Mouse (Mus musculus) heart, embryonic 13.5 days (tissue): ENCODE results near the gene Lcmt2. TPM values are rescaled to one million over a fixed set of nuclear protein-coding genes. Genes with fewer than 3 reads are reported as not detected.
"Not testable (repeated sequence)": the region's sequence is repeated elsewhere in the genome, so short reads cannot be mapped to it uniquely, and the experiment has no call there.

Experiments
- ATAC-seq: fragments of 200-750 bp; cut with Nextera tagmentation; 2 replicates; pipeline ENCODE4 v1.8.0; 2017; ENCODE audit warnings: moderate TSS enrichment; ENCODE audit not compliant: insufficient number of reproducible peaks, low FRiP score, low TSS enrichment; ENCODE audit errors: extremely low read depth
- H3K27ac ChIP-seq: fragments of 300-500 bp; sonication (generic); replicated peaks from 2 replicates; pipeline ENCODE4 v1.5.1; 2015; ENCODE audit warnings: moderate library complexity, mild to moderate bottlenecking, inconsistent platforms
- H3K27me3 ChIP-seq: fragments of 300-500 bp; sonication (generic); replicated peaks from 2 replicates; pipeline ENCODE4 v1.6.1; 2015; ENCODE audit warnings: mild to moderate bottlenecking, inconsistent platforms
- H3K36me3 ChIP-seq: fragments of 300-500 bp; sonication (generic); 2 replicates; pipeline ENCODE4 v1.6.1; 2015; ENCODE audit warnings: mild to moderate bottlenecking, inconsistent platforms
- H3K4me1 ChIP-seq: fragments of 300-500 bp; sonication (generic); 2 replicates; pipeline ENCODE4 v1.6.1; 2015; ENCODE audit warnings: inconsistent platforms
- H3K4me2 ChIP-seq: fragments of 300-500 bp; sonication (generic); 2 replicates; pipeline ENCODE4 v1.6.1; 2015; ENCODE audit warnings: inconsistent platforms, mild to moderate bottlenecking, moderate library complexity
- H3K4me3 ChIP-seq: fragments of 300-500 bp; sonication (generic); 2 replicates; pipeline ENCODE4 v1.5.1; 2015; ENCODE audit warnings: moderate library complexity, mild to moderate bottlenecking, inconsistent platforms
- H3K9ac ChIP-seq: fragments of 300-500 bp; sonication (generic); 2 replicates; pipeline ENCODE4 v1.6.1; 2015; ENCODE audit warnings: inconsistent platforms, mild to moderate bottlenecking, moderate library complexity
- H3K9me3 ChIP-seq: fragments of 300-500 bp; sonication (generic); 2 replicates; pipeline ENCODE4 v1.6.1; 2016; ENCODE audit warnings: inconsistent platforms
- WGBS: fragments of 180-500 bp; shearing (Covaris S2); methylation state at CpG from one replicate; pipeline ENCODE4 v1.1.7; 2015; ENCODE audit warnings: mixed read lengths; 5-methylcytosine and 5-hydroxymethylcytosine counted together
- polyA plus RNA-seq: library from polyadenylated mRNA; unstranded; fragments of >200 nt; fragmentation: Nextera tagmentation; extraction: Ambion mirVana; gene quantifications from 2 replicates; pipeline ENCODE4 v1.2.1, GENCODE M21; 2015

Gene Lcmt2
- polyA plus RNA-seq, 1 experiment from 2014 or later, result 14.3 TPM

GRCm38 (mm10) chr2:121149679-121150078, 9.2 kb upstream of the Lcmt2 start:
- H3K4me2 ChIP-seq, result no peak overlapping the region
- no peak for ATAC-seq
- H3K27ac ChIP-seq, result no peak overlapping the region
- H3K4me3 ChIP-seq, result no peak overlapping the region
- no peaks in the 10 kb centered on the region for H3K4me1 ChIP-seq
- peaks cover 64% of the 10 kb centered on the region for H3K36me3 ChIP-seq
- H3K27me3 ChIP-seq, result no peaks in the 10 kb centered on the region
- WGBS, result 78% methylated on average over 5 of the region's 5 CpGs
- H3K9me3 ChIP-seq, result no peaks in the 10 kb centered on the region
- H3K9ac ChIP-seq, result no peak overlapping the region

DNA sequence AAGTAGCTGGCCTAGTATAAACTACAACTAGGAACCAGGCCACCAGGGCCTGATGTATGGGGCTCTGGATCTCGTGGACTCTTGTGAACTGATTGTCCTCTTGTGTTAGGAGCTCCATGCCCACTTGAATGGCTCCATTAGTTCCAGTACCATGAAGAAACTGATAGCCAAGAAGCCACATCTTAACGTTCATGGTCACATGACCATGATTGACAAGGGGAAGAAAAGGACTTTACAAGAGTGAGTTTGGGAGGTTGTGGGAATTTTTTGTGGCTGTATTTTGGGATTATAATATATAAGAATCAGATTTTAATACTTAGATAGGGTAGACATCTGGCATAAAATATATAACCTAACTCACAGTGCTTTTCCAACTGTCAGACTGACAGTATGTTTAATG, 2.0 kb upstream of the Lcmt2 start:
- Histone ChIP-seq H3K36me3 (peaks cover 51% of the 10 kb centered on the region), H3K4me3 (no peak overlapping the region), H3K9me3 (no peaks in the 10 kb centered on the region), H3K4me1 (peaks cover 33% of the 10 kb centered on the region), H3K27ac (no peak overlapping the region), H3K27me3 (no peaks in the 10 kb centered on the region), H3K9ac (no peak overlapping the region), H3K4me2 (no peak overlapping the region)
- no peak for ATAC-seq
- WGBS, result 65% methylated on average over 2 of the region's 2 CpGs

- no peak for ATAC-seq
- peak overlapping the region; percentile 87 for H3K9ac ChIP-seq
- peak overlapping the region; percentile 98 for H3K27ac ChIP-seq
- H3K36me3 ChIP-seq, result peaks cover 46% of the 10 kb centered on the region
- H3K4me1 ChIP-seq, result peaks cover 33% of the 10 kb centered on the region
- 69% methylated on average over 16 of the region's 16 CpGs for WGBS
- H3K27me3 ChIP-seq, result no peaks in the 10 kb centered on the region
- peak overlapping the region; percentile 63 for H3K4me3 ChIP-seq
- no peaks in the 10 kb centered on the region for H3K9me3 ChIP-seq
- H3K4me2 ChIP-seq, result peak overlapping the region; percentile 85
Observed at GRCm38 (mm10) chr2:121141216-121142035, 973 bp upstream of the Lcmt2 start.

DNA sequence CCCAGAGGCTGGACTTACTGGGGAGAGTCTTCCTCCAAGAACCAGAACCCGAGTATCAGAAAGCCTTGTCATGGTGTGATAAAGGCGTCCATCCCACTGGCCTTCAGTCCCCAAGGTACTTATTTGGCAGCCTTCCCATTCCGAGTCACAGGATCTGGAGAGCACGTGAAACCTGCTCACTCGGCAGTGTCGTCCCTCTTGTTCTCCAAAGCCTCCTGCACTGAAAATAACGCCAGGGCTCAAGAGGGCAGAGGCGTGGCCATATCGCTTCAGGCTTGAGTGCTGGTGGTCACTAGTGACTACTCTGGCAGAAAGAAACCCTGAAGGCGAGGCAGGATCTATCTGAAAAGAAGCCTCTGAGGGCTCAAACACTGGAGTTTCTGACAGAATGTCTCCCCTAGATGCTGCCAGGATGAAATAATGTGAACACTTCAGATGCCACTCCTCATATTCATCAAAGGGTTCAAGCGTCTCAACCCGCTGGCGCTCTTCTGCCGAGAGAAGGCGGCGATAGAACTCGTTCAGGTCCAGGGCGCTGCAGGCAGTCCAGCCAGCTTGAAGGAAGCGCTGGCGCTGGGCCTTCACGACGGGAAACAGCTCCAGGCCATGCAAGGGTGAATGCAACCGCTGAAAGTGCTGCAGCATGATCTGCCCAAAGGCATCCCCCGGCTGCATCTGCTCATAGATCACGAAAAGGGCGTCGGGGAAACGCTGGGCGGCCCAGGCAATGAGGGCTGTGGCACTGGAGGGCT, 1.0 kb downstream of the Lcmt2 start:
- Histone ChIP-seq H3K27me3 (no peaks in the 10 kb centered on the region), H3K4me3 (peak overlapping the region; percentile 63), H3K27ac (peak overlapping the region; percentile 98), H3K36me3 (peaks cover 33% of the 10 kb centered on the region), H3K9ac (peak overlapping the region; percentile 87), H3K9me3 (no peaks in the 10 kb centered on the region), H3K4me2 (peak overlapping the region; percentile 85), H3K4me1 (peaks cover 33% of the 10 kb centered on the region)
- no peak for ATAC-seq
- WGBS, result 32% methylated on average over 29 of the region's 29 CpGs

DNA sequence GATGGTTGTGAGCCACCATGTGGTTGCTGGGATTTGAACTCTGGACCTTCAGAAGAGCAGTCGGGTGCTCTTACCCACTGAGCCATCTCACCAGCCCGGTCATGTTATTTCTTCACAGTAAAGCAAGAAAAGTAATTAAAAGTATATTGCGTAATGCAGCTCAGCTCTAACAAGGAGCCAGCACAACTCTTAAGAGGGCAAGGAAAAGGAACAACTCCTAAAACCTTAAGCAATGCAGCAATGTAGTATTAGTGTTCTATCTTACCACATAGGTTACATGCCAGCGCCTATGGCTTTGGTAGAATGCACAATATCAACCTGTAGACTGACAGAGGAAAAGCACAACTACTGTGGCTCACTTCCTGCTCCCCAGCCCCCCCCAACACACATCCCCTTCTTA, 3.1 kb downstream of the Lcmt2 start:
- ATAC-seq, result no peak
- peaks cover 33% of the 10 kb centered on the region for H3K4me1 ChIP-seq
- H3K9ac ChIP-seq, result no peak overlapping the region
- no peak overlapping the region for H3K27ac ChIP-seq
- 0 out of 2 replicates have a peak overlapping the region, but pooled peaks have one; percentile 85 for H3K4me2 ChIP-seq
- H3K9me3 ChIP-seq, result no peaks in the 10 kb centered on the region
- no peak overlapping the region for H3K4me3 ChIP-seq
- H3K36me3 ChIP-seq, result peaks cover 24% of the 10 kb centered on the region
- H3K27me3 ChIP-seq, result no peaks in the 10 kb centered on the region
- WGBS, result 95% methylated on average over 4 of the region's 4 CpGs

DNA sequence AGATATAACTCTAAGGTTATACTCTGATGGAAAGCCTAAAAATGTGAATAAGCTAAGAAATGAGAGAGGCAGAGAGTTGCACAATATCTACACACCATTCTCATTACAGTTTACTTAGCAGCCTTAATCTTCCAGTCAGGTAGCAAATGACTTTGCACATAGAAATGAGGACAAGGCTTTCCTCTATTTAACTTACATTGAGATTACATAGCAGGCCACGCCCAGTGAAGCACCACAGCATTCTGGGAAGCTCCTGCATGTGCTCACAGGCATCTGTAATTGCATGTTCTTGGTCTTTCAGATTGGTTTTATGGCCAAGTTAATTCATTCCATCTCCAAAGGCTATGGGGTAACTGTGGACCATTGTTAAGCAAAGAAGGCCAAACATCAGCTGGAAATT, 7.6 kb downstream of the Lcmt2 start:
- Histone ChIP-seq H3K4me2 (no peak overlapping the region), H3K27me3 (no peaks in the 10 kb centered on the region), H3K9me3 (no peaks in the 10 kb centered on the region), H3K4me3 (no peak overlapping the region), H3K9ac (no peak overlapping the region), H3K36me3 (peaks cover 8% of the 10 kb centered on the region), H3K27ac (no peak overlapping the region), H3K4me1 (0 out of 2 replicates have a peak, but pooled peaks cover 3% of the 10 kb centered on the region)
- ATAC-seq, result no peak
- 74% methylated on average over 1 of the region's 1 CpGs for WGBS

- H3K4me1 ChIP-seq, result no peaks in the 10 kb centered on the region
- no peak overlapping the region for H3K9ac ChIP-seq
- H3K27ac ChIP-seq, result no peak overlapping the region
- no peaks in the 10 kb centered on the region for H3K36me3 ChIP-seq
- no peaks in the 10 kb centered on the region for H3K27me3 ChIP-seq
- WGBS, result 64% methylated on average over 9 of the region's 9 CpGs
- H3K4me3 ChIP-seq, result no peak overlapping the region
- H3K4me2 ChIP-seq, result no peak overlapping the region
- H3K9me3 ChIP-seq, result no peaks in the 10 kb centered on the region
- ATAC-seq, result no peak
Observed at GRCm38 (mm10) chr2:121128865-121129620, 11.4 kb downstream of the Lcmt2 start.

- H3K27me3 ChIP-seq, result no peaks in the 10 kb centered on the region
- 78% methylated on average over 1 of the region's 1 CpGs for WGBS
- ATAC-seq, result no peak
Observed at GRCm38 (mm10) chr2:121127536-121127935, 12.9 kb downstream of the Lcmt2 start.

GRCm38 (mm10) chr2:121126302-121126701, 14.2 kb downstream of the Lcmt2 start:
- ATAC-seq, H3K4me1 ChIP-seq, H3K27me3 ChIP-seq, H3K27ac ChIP-seq, H3K9me3 ChIP-seq, H3K9ac ChIP-seq, H3K36me3 ChIP-seq, H3K4me3 ChIP-seq, H3K4me2 ChIP-seq: not testable (repeated sequence)
- WGBS, result 81% methylated on average over 5 of the region's 5 CpGs

More at GRCm38 (mm10) chr2:121127536-121127935, 12.9 kb downstream of the Lcmt2 start:
- no peak overlapping the region for H3K9ac ChIP-seq
- no peak overlapping the region for H3K4me3 ChIP-seq
- H3K27ac ChIP-seq, result no peak overlapping the region
- no peaks in the 10 kb centered on the region for H3K9me3 ChIP-seq
- H3K4me2 ChIP-seq, result no peak overlapping the region
- H3K36me3 ChIP-seq, result no peaks in the 10 kb centered on the region
- H3K4me1 ChIP-seq, result no peaks in the 10 kb centered on the region

GRCm38 (mm10) chr2:121119260-121119659, 21.2 kb downstream of the Lcmt2 start:
- 74% methylated on average over 3 of the region's 3 CpGs for WGBS
- Histone ChIP-seq H3K4me2 (no peak overlapping the region), H3K9ac (no peak overlapping the region), H3K4me1 (no peaks in the 10 kb centered on the region), H3K9me3 (no peaks in the 10 kb centered on the region), H3K36me3 (no peaks in the 10 kb centered on the region), H3K4me3 (no peak overlapping the region), H3K27ac (no peak overlapping the region), H3K27me3 (peaks cover 15% of the 10 kb centered on the region)
- no peak for ATAC-seq

GRCm38 (mm10) chr2:121115418-121115817, 25.0 kb downstream of the Lcmt2 start:
- no peak overlapping the region for H3K4me2 ChIP-seq
- ATAC-seq, result no peak
- WGBS, result 79% methylated on average over 2 of the region's 2 CpGs

More at GRCm38 (mm10) chr2:121115418-121115817, 25.0 kb downstream of the Lcmt2 start:
- no peak overlapping the region for H3K4me3 ChIP-seq
- no peak overlapping the region for H3K9ac ChIP-seq
- H3K36me3 ChIP-seq, result no peaks in the 10 kb centered on the region
- no peaks in the 10 kb centered on the region for H3K9me3 ChIP-seq
- H3K4me1 ChIP-seq, result peaks cover 3% of the 10 kb centered on the region
- no peak overlapping the region for H3K27ac ChIP-seq
- H3K27me3 ChIP-seq, result peaks cover 15% of the 10 kb centered on the region
